Mouse (Mus musculus): ENCODE data around the gene Rpl7l1.

GRCm38 (mm10) chr17:46792963-46793362 lies 10.5 kb upstream of the Rpl7l1 start:
- no peak for TF ChIP-seq CTCF (IDR thresholded peaks at IDR 0.05; ENCODE audit: low read depth, low read length)
- no peak for TF ChIP-seq POLR2A (IDR thresholded peaks at IDR 0.05; ENCODE audit: extremely low read depth, insufficient read depth, low read length)
